32 mouse cellular contexts compared by ENCODE assay signal in the genomic region with DNA sequence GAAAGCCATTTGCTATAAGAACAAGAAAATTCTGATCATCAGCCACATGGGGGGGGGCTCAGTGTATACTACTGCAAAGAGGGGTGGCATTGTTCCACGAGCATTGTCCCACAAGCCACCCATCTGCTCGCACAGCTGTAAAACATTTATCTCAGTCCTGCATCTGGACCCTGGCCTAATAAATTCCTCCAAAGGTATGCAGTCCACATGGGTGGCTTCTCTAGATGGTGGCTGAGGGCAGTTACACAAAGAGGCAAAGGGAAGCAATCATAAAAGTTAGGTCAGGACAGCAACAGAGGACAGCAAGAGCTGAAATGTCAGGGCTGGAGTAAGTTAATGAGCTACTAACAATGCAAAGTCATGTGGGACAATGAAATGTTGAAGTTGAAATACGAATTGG. TPM values are rescaled to one million over a fixed set of nuclear protein-coding genes. Genes with fewer than 3 reads are reported as not detected.
DNase-seq lines count a peak whose midpoint lies in the region; ATAC-seq and TF ChIP-seq lines count a peak whose summit lies in the region.
"Had no signal": no experiment of that assay in that cellular context is flagged by ENCODE, and none has a peak within 500 bp of the region (broad histone marks: within the 10 kb centered on the region; RNA-seq: fewer than 3 reads in every experiment).

No protein-coding gene starts in this region.

- ATAC-seq in kidney, embryonic 14.5 days (ENCODE audit: low FRiP score, low TSS enrichment) = no peak
- peak; percentile 56; the same call in 1 of the 2 replicates for ATAC-seq in intestine, embryonic 14.5 days (replicated peaks; ENCODE audit: low FRiP score, low TSS enrichment, low read depth)
- ATAC-seq in kidney, postnatal 0 days (replicated peaks; ENCODE audit: low FRiP score, low read depth) = 0 out of 2 replicates have a peak, but pooled peaks have one; percentile 45
- ATAC-seq: activated CD4-positive, CD25-positive, alpha-beta regulatory T cell, adult 4 months; CD4-positive, CD25-positive, alpha-beta regulatory T cell, adult 4 months; forebrain, embryonic 13.5 days; midbrain, embryonic 16.5 days had no signal

- DNase-seq in kidney, adult 18-20 months = peak; percentile 40
- no peak for DNase-seq in intestine, embryonic 14.5 days (ENCODE audit: low spot score)
- no peak for DNase-seq in kidney, postnatal 0 days (ENCODE audit: low spot score)
- no peak for DNase-seq in frontal cortex, postnatal 10 days (ENCODE audit: low spot score in 2 of 2)
- no peak for DNase-seq in cerebellum, adult 9-10 months
- DNase-seq: adrenal gland, adult 8-10 months; cerebellum, postnatal 10 days; gastrocnemius, postnatal 25 days; heart, adult 18-20 months; heart, postnatal 4 days; layer of hippocampus, postnatal 36 days; liver; lung, embryonic 14.5 days; lung, postnatal 14 days; thymus, adult 18-20 months; thymus, postnatal 25 days had no signal

- no peak overlapping the region for H3K9ac ChIP-seq in kidney, embryonic 14.5 days (ENCODE audit: low read depth, low read length)
- no peak overlapping the region for H3K9ac ChIP-seq in intestine, embryonic 14.5 days (ENCODE audit: low read length)
- H3K9ac ChIP-seq in kidney, postnatal 0 days (ENCODE audit: low read depth, low read length) = no peak overlapping the region
- H3K9ac ChIP-seq: forebrain, embryonic 13.5 days; heart, embryonic 12.5 days; hindbrain, embryonic 13.5 days; liver, embryonic 14.5 days; lung, embryonic 14.5 days had no signal

- H3K27ac ChIP-seq in kidney, embryonic 14.5 days (ENCODE audit: low read depth, low read length) = no peak overlapping the region
- H3K27ac ChIP-seq in intestine, embryonic 14.5 days (ENCODE audit: low read depth) = no peak overlapping the region
- no peak overlapping the region for H3K27ac ChIP-seq in kidney, postnatal 0 days
- H3K27ac ChIP-seq in small intestine, adult 2 months (ENCODE audit: insufficient read depth, low read depth, low read length) = peak overlapping the region; percentile 78; the same call in 1 of the 2 replicates
- H3K27ac ChIP-seq: forebrain, embryonic 13.5 days; hindbrain, embryonic 13.5 days; liver, embryonic 14.5 days; stomach, postnatal 0 days had no signal

- no peak overlapping the region for H3K4me3 ChIP-seq in kidney, embryonic 14.5 days (ENCODE audit: low read length)
- H3K4me3 ChIP-seq in intestine, embryonic 14.5 days (ENCODE audit: low read depth, low read length) = no peak overlapping the region
- H3K4me3 ChIP-seq in kidney, postnatal 0 days (replicated peaks; ENCODE audit: low read depth, low read length) = no peak overlapping the region
- peak overlapping the region; percentile 35 for H3K4me3 ChIP-seq in small intestine, adult 2 months (ENCODE audit: low read depth, low read length)
- H3K4me3 ChIP-seq: erythroblast, embryonic 14.5 days; forebrain, embryonic 13.5 days; heart, embryonic 12.5 days; hindbrain, embryonic 13.5 days had no signal

- no peaks in the 10 kb centered on the region for H3K9me3 ChIP-seq in kidney, embryonic 14.5 days (ENCODE audit: control insufficient read depth, low read length)
- H3K9me3 ChIP-seq in intestine, embryonic 14.5 days (ENCODE audit: control insufficient read depth, low read length) = no peaks in the 10 kb centered on the region
- H3K9me3 ChIP-seq in kidney, postnatal 0 days (replicated peaks; ENCODE audit: low read length) = no peaks in the 10 kb centered on the region
- H3K9me3 ChIP-seq: forebrain, embryonic 13.5 days; hindbrain, embryonic 13.5 days had no signal

- no peaks in the 10 kb centered on the region for H3K36me3 ChIP-seq in kidney, embryonic 14.5 days (ENCODE audit: control insufficient read depth, insufficient read depth, low read length)
- H3K36me3 ChIP-seq in intestine, embryonic 14.5 days (ENCODE audit: control insufficient read depth, insufficient read depth, low read length) = no peaks in the 10 kb centered on the region
- H3K36me3 ChIP-seq in kidney, postnatal 0 days (ENCODE audit: insufficient read depth, low read length) = no peaks in the 10 kb centered on the region
- H3K36me3 ChIP-seq in small intestine, adult 2 months (ENCODE audit: control insufficient read depth, insufficient read depth, low read length) = no peaks in the 10 kb centered on the region
- H3K36me3 ChIP-seq: heart, embryonic 12.5 days; hindbrain, embryonic 13.5 days had no signal

- H3K4me2 ChIP-seq in kidney, embryonic 14.5 days (replicated peaks; ENCODE audit: low read depth, low read length) = no peak overlapping the region
- no peak overlapping the region for H3K4me2 ChIP-seq in intestine, embryonic 14.5 days (ENCODE audit: low read length)
- no peak overlapping the region for H3K4me2 ChIP-seq in kidney, postnatal 0 days (ENCODE audit: low read length)
- H3K4me2 ChIP-seq: forebrain, embryonic 13.5 days; heart, embryonic 12.5 days; hindbrain, embryonic 13.5 days; lung, embryonic 14.5 days; midbrain, embryonic 11.5 days had no signal

- H3K27me3 ChIP-seq in kidney, embryonic 14.5 days (ENCODE audit: control insufficient read depth, insufficient read depth, low read length) = no peaks in the 10 kb centered on the region
- no peaks in the 10 kb centered on the region for H3K27me3 ChIP-seq in intestine, embryonic 14.5 days (replicated peaks; ENCODE audit: control insufficient read depth, insufficient read depth, low read length)
- no peaks in the 10 kb centered on the region for H3K27me3 ChIP-seq in kidney, postnatal 0 days (ENCODE audit: insufficient read depth, low read length)
- H3K27me3 ChIP-seq in small intestine, adult 2 months (ENCODE audit: control insufficient read depth, insufficient read depth, low read length) = no peaks in the 10 kb centered on the region
- H3K27me3 ChIP-seq: forebrain, embryonic 13.5 days; heart, embryonic 12.5 days; hindbrain, embryonic 13.5 days had no signal

- WGBS in kidney, embryonic 14.5 days = 34% methylated on average over 3 of the region's 3 CpGs
- 22% methylated on average over 3 of the region's 3 CpGs for WGBS in intestine, embryonic 14.5 days
- WGBS in kidney, postnatal 0 days = 29% methylated on average over 3 of the region's 3 CpGs
- WGBS in small intestine, adult 2 months = 24% methylated on average over 3 of the region's 3 CpGs

- TF ChIP-seq CTCF in kidney, postnatal 0 days (IDR thresholded peaks at IDR 0.05; ENCODE audit: low read depth) = no peak
- no peak for TF ChIP-seq CTCF in small intestine, adult 2 months (IDR thresholded peaks at IDR 0.05; ENCODE audit: extremely low read depth, insufficient read length, insufficient replicate concordance, low read depth, low read length)

- TF ChIP-seq POLR2A in small intestine, adult 2 months (IDR thresholded peaks at IDR 0.05; ENCODE audit: low read depth, low read length) = no peak

- 0 out of 2 replicates have a peak, but pooled peaks cover 2% of the 10 kb centered on the region for H3K4me1 ChIP-seq in kidney, embryonic 14.5 days (ENCODE audit: control insufficient read depth, insufficient read depth, low read length)
- H3K4me1 ChIP-seq in intestine, embryonic 14.5 days (replicated peaks; ENCODE audit: control insufficient read depth, insufficient read depth, low read length) = no peaks in the 10 kb centered on the region
- H3K4me1 ChIP-seq in kidney, postnatal 0 days (replicated peaks; ENCODE audit: insufficient read depth, low read length) = no peaks in the 10 kb centered on the region
- peaks cover 27% of the 10 kb centered on the region for H3K4me1 ChIP-seq in small intestine, adult 2 months (ENCODE audit: control insufficient read depth, insufficient read depth, insufficient read length, low read length)
- H3K4me1 ChIP-seq: hindbrain, embryonic 13.5 days had no signal

RNA-seq across cellular contexts. Expression of a gene that starts 5.4 kb away (rescaled TPM):
- polyA plus RNA-seq in kidney, embryonic 14.5 days (2014; fragmentation: Nextera tagmentation; extraction: Ambion mirVana) = 36.0 and 63.3 TPM in 2 replicates
- polyA plus RNA-seq in intestine, embryonic 14.5 days (2014; fragmentation: Nextera tagmentation; extraction: Ambion mirVana) = 1.1 and 1.3 TPM in 2 replicates
- polyA plus RNA-seq in kidney, postnatal 0 days (2015; fragmentation: Nextera tagmentation; extraction: Ambion mirVana) = 322 and 401 TPM in 2 replicates
- polyA plus RNA-seq in small intestine, adult 2 months (2012; rRNA removed) = 11.4 and 58.3 TPM in 2 replicates
- polyA plus RNA-seq: embryonic facial prominence, embryonic 14.5 days; erythroblast, embryonic 14.5 days; forebrain, embryonic 13.5 days; hindbrain, embryonic 13.5 days; limb, embryonic 11.5 days; neural tube, embryonic 11.5 days had no signal

RNA-seq across cellular contexts. Expression of a gene that starts 5.5 kb away (rescaled TPM):
- polyA plus RNA-seq in kidney, embryonic 14.5 days (2014; fragmentation: Nextera tagmentation; extraction: Ambion mirVana) = 0.08 and 0.17 TPM in 2 replicates
- polyA plus RNA-seq in intestine, embryonic 14.5 days (2014; fragmentation: Nextera tagmentation; extraction: Ambion mirVana) = 0.77 and 0.79 TPM in 2 replicates
- 0.06 and 0.09 TPM in 2 replicates for polyA plus RNA-seq in kidney, postnatal 0 days (2015; fragmentation: Nextera tagmentation; extraction: Ambion mirVana)
- polyA plus RNA-seq in small intestine, adult 2 months (2012; rRNA removed) = 2.4 and 3.4 TPM in 2 replicates
- polyA plus RNA-seq: erythroblast, embryonic 14.5 days; heart, embryonic 12.5 days; heart, postnatal 0 days had no signal
